Mouse (Mus musculus): ENCODE data around the gene Cryba1. TPM values are rescaled to one million over a fixed set of nuclear protein-coding genes. Genes with fewer than 3 reads are reported as not detected.

Gene Cryba1
- polyA plus RNA-seq, 1 experiment from 2014 or later: not detected

DNA sequence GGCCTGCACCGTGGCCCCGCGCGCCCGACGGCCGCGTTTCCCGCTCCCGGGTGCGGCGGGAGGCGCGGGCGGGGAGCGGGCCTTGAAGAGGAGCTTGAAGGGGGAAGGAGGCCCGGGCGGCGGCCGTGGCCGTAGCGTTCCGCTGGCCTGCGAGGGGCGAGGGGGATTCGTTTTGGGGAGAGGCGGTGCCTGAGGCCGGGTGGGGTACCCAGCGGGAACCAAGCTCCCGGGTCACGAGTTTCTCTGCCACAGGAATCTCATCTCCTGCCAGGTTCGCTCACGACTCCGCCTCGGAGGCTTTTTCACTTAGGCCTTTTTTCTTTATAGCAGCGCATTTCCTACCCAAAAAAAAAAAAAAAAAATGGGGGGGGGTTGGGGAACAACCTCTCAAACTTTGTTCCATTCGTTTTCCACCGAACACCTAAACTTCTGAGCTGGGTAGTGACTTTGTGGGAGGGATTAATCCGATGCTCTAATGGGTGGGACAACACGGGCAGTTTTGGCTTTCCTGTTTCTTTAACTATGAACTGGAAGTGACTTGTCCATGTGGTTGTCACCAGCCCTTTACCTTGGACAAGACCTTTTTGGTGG is 37.4 kb downstream of the Cryba1 start:
- Histone ChIP-seq H3K27me3 (replicated peaks; ENCODE audit: control insufficient read depth, insufficient read depth, low read length) (no peaks in the 10 kb centered on the region), H3K9me3 (ENCODE audit: control insufficient read depth, low read length) (no peaks in the 10 kb centered on the region), H3K36me3 (ENCODE audit: control insufficient read depth, insufficient read depth, low read length) (0 out of 2 replicates have a peak, but pooled peaks cover 1% of the 10 kb centered on the region), H3K4me2 (ENCODE audit: low read depth, low read length) (peak overlapping the region; percentile 71), H3K9ac (ENCODE audit: low read depth, low read length) (peak overlapping the region; percentile 100), H3K4me1 (ENCODE audit: control insufficient read depth, insufficient read depth, low read length) (peaks cover 4% of the 10 kb centered on the region), H3K4me3 (ENCODE audit: low read length) (peak overlapping the region; percentile 99), H3K27ac (ENCODE audit: low read length) (peak overlapping the region; percentile 99)
- WGBS: 0% methylated on average over 37 of the region's 40 CpGs
- ATAC-seq: no peak

DNA sequence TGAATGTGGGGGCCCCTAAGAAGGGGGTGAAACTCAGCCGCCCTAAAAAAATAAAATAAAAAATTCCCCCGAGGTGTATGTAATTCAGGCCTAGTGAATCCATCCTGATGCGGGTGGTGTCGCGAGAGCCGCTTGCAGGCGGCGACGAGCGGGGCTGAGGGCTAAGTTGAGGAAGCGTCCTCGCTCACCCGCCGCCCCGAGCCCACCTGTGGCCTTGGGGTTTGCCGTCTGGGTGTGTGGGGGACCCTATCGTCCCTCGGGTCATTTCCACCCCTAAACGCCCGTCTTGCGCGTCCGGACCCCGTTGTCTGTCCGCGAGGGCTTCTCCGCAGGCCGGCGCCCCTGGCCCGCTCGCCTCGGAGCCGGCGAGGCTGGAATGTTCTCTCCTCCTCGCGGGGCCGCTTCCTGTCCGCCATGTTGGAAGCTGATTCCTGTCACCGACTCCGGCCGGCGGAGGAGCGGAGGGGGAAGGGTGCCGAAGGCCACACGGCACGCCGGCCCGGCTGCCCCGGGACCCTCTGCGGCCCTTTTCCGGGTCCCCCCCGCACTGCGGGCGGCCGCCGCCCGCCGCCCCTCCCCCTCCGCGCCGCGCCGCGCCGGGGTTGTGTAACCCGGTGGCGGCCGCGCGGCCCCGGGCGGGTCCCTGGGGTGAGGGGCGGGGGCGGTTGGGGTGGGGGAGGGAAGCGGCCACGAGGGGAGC is 38.1 kb downstream of the Cryba1 start:
- Histone ChIP-seq H3K36me3 (ENCODE audit: control insufficient read depth, insufficient read depth, low read length) (no peaks in the 10 kb centered on the region), H3K4me1 (ENCODE audit: control insufficient read depth, insufficient read depth, low read length) (peaks cover 4% of the 10 kb centered on the region), H3K9ac (ENCODE audit: low read depth, low read length) (peak overlapping the region; percentile 100), H3K9me3 (ENCODE audit: control insufficient read depth, low read length) (no peaks in the 10 kb centered on the region), H3K27me3 (replicated peaks; ENCODE audit: control insufficient read depth, insufficient read depth, low read length) (no peaks in the 10 kb centered on the region), H3K4me3 (ENCODE audit: low read length) (peak overlapping the region; percentile 99), H3K27ac (ENCODE audit: low read length) (peak overlapping the region; percentile 99), H3K4me2 (ENCODE audit: low read depth, low read length) (peak overlapping the region; percentile 71)
- ATAC-seq: peak; percentile 52
- WGBS: under 1% methylated on average over 56 of the region's 76 CpGs

DNA sequence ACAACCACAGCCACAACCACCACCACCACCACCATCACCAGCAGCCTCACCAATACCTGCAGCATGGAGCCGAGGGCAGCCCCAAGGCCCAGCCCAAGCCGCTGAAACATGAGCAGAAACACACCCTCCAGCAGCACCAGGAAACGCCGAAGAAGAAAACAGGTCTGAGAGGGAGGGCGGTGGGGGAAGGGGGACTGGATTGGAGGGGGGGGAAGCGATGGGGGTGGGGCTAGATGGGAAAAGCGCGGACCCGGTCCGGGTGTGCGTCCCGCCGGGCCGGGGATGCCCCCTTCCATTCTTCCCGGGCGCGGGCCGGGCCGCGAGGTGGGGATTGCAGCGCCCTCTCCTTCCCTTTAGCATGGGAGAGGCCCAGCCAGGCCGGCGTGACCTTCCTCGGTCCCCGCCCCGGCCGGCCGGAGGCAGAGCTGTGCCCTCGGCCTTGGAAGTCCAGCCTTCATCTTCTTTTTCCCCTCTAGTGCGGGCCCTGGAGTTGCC is 38.7 kb downstream of the Cryba1 start:
- Histone ChIP-seq H3K27me3 (replicated peaks; ENCODE audit: control insufficient read depth, insufficient read depth, low read length) (no peaks in the 10 kb centered on the region), H3K9ac (ENCODE audit: low read depth, low read length) (peak overlapping the region; percentile 100), H3K36me3 (ENCODE audit: control insufficient read depth, insufficient read depth, low read length) (no peaks in the 10 kb centered on the region), H3K4me2 (ENCODE audit: low read depth, low read length) (peak overlapping the region; percentile 40), H3K27ac (ENCODE audit: low read length) (peak overlapping the region; percentile 99), H3K4me1 (ENCODE audit: control insufficient read depth, insufficient read depth, low read length) (peaks cover 4% of the 10 kb centered on the region), H3K9me3 (ENCODE audit: control insufficient read depth, low read length) (no peaks in the 10 kb centered on the region), H3K4me3 (ENCODE audit: low read length) (peak overlapping the region; percentile 99)
- 0% methylated on average over 22 of the region's 30 CpGs for WGBS
- peak; percentile 63 for ATAC-seq

DNA sequence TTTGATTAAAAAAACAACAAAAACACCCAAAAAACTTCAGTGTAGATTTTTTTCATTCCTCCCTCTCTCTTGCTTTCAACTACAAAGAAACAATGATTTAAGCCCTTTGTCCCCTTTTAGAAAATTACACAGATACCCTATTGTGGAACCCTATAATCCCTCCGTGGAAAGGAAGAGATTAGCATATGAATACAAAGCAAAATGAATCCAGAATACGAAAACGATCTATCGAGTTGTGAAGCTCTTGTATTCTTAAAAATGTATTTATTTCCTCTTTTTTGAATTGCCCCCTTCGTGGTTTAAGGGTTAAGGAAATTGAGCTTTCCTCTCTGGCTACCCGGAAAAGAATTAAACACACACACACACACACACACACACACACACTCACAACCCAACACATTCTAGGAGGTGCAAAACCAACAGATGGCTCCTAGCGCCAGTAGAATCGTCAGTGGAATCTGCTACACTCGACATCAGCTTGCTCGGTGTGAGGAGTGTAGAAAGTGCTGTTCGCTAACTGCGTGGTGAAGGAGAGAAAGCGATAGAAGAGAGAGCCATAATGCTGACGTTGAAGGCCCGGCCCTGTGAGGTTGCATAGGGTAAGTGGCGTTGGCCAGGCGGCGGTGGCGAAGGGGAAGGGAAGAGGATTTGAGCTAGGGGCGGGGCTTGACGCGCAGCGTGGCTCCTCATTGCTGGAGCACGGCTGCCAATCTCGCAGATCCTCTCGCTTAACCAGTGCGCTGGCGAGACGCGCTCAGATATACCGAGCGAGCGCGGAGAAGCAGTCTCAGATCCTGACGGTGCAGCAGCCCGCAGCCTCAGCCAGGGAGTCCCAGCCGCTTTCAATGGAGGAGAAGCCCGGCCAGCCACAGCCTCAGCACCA is 39.5 kb downstream of the Cryba1 start, which contains the start of gene Nufip2:
Nufip2 (plus strand) TSS at position 773 of the 883 bp plus-strand sequence.
- Histone ChIP-seq H3K4me2 (ENCODE audit: low read depth, low read length) (peak within 1 kb of the TSS; percentile 46), H3K4me3 (ENCODE audit: low read length) (peak within 1 kb of the TSS; percentile 99), H3K36me3 (ENCODE audit: control insufficient read depth, insufficient read depth, low read length) (no peaks in the 10 kb centered on the region), H3K27ac (ENCODE audit: low read length) (peak within 1 kb of the TSS; percentile 99), H3K9me3 (ENCODE audit: control insufficient read depth, low read length) (no peaks in the 10 kb centered on the region), H3K4me1 (ENCODE audit: control insufficient read depth, insufficient read depth, low read length) (peaks cover 4% of the 10 kb centered on the region), H3K9ac (ENCODE audit: low read depth, low read length) (peak within 1 kb of the TSS; percentile 100), H3K27me3 (replicated peaks; ENCODE audit: control insufficient read depth, insufficient read depth, low read length) (no peaks in the 10 kb centered on the region)
- ATAC-seq: peak; percentile 98
- WGBS: under 1% methylated on average over 38 of the region's 38 CpGs

DNA sequence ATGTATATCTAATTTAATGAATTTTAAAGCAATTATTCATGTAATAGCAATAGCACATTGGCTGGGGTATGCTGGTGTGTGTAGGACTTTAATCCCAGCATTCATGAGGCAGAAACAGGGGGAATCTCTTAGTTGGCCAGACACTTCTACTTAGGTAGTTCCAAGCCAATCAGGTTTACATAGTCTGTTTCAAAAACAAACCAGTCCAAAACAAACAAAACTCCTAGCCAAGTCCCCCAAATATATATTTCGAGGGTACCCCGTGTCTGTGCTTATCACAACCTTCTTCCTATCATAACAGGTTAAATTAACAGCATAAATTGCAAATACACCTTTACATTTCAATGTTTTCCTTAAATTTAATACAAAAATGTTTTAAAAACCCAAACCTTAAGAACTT is 40.2 kb downstream of the Cryba1 start:
- Histone ChIP-seq H3K27me3 (replicated peaks; ENCODE audit: control insufficient read depth, insufficient read depth, low read length) (no peaks in the 10 kb centered on the region), H3K36me3 (ENCODE audit: control insufficient read depth, insufficient read depth, low read length) (no peaks in the 10 kb centered on the region), H3K4me1 (ENCODE audit: control insufficient read depth, insufficient read depth, low read length) (peaks cover 4% of the 10 kb centered on the region), H3K27ac (ENCODE audit: low read length) (no peak overlapping the region), H3K9me3 (ENCODE audit: control insufficient read depth, low read length) (no peaks in the 10 kb centered on the region), H3K4me2 (ENCODE audit: low read depth, low read length) (no peak overlapping the region), H3K9ac (ENCODE audit: low read depth, low read length) (no peak overlapping the region), H3K4me3 (ENCODE audit: low read length) (no peak overlapping the region)
- ATAC-seq: no peak
- WGBS: 68% methylated on average over 2 of the region's 2 CpGs

DNA sequence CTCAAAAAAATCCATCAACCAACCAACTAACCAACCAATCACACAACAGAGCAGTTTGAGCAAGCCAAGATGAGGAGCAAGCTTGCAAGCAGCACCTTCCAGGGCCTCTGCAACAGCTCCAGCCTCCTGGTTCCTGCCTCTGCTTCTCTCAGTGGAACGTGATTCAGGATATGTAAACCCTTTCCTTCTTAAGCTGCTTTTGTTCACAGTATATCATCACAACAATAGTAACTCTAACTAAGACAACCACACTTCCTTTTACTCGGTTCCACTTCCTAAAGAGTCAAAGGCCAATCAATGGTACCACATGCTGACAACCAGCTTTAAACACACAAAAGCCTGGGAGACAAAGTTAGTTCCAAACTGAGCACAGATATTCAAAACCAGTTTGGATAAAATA is 45.1 kb downstream of the Cryba1 start:
- H3K9me3 ChIP-seq (ENCODE audit: control insufficient read depth, low read length): no peaks in the 10 kb centered on the region
- no peak for ATAC-seq
- H3K4me3 ChIP-seq (ENCODE audit: low read length): no peak overlapping the region
- no peak overlapping the region for H3K4me2 ChIP-seq (ENCODE audit: low read depth, low read length)
- H3K36me3 ChIP-seq (ENCODE audit: control insufficient read depth, insufficient read depth, low read length): no peaks in the 10 kb centered on the region
- 29% methylated on average over 2 of the region's 2 CpGs for WGBS
- no peaks in the 10 kb centered on the region for H3K27me3 ChIP-seq (replicated peaks; ENCODE audit: control insufficient read depth, insufficient read depth, low read length)
- H3K9ac ChIP-seq (ENCODE audit: low read depth, low read length): no peak overlapping the region
- H3K4me1 ChIP-seq (ENCODE audit: control insufficient read depth, insufficient read depth, low read length): no peaks in the 10 kb centered on the region
- no peak overlapping the region for H3K27ac ChIP-seq (ENCODE audit: low read length)

DNA sequence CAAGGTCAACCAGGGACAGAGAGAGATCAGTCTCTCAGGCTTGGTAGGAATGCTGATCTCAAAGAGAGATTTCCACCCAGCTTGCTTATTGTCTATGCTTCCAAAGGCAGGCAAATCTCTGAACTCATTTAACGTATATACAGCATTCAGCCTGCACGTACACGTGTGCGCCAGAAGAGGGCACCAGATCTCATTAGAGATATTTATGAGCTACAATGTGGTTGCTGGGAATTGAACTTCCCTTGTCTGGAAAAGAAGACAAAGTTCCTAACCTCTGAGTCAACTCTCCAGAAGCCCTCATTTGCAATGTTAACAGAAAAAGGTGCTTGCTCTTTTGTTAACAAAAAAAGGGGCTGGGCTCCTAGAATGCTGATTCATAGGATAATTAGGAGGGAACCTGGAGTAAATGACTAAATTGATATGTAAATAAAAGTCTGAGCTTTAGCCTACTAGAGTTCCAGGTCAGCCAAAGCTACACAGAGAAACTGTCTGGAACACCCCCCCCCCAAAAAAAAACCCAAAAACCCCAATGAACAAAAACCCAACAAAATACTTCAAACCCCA is 51.6 kb downstream of the Cryba1 start:
- Histone ChIP-seq H3K9me3 (ENCODE audit: control insufficient read depth, low read length) (peaks cover 7% of the 10 kb centered on the region; the same call in 1 of the 2 replicates), H3K4me1 (ENCODE audit: control insufficient read depth, insufficient read depth, low read length) (no peaks in the 10 kb centered on the region), H3K9ac (ENCODE audit: low read depth, low read length) (no peak overlapping the region), H3K36me3 (ENCODE audit: control insufficient read depth, insufficient read depth, low read length) (no peaks in the 10 kb centered on the region), H3K4me2 (ENCODE audit: low read depth, low read length) (no peak overlapping the region), H3K27ac (ENCODE audit: low read length) (no peak overlapping the region), H3K4me3 (ENCODE audit: low read length) (no peak overlapping the region), H3K27me3 (replicated peaks; ENCODE audit: control insufficient read depth, insufficient read depth, low read length) (no peaks in the 10 kb centered on the region)
- 63% methylated on average over 4 of the region's 4 CpGs for WGBS
- no peak for ATAC-seq

DNA sequence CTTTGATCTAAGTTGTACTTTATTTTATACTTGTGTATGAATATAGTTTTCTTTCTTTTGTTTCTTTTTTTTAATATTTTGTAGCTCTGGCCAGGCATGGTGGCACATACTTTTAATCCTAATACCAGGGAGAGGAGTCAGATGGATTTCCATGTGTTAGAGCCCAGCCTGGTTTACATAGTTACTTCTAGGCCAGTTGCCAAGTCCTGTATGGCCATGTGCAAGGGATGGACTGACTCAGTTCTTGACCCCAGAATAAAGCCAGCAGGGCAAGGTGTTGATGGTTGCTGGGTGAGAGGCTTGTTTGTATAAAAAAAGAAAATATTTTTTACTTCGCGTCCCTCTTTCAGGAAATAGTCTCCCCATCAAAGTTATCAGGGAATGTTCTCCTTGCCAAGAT is 52.3 kb downstream of the Cryba1 start:
- 93% methylated on average over 2 of the region's 2 CpGs for WGBS
- Histone ChIP-seq H3K27me3 (replicated peaks; ENCODE audit: control insufficient read depth, insufficient read depth, low read length) (no peaks in the 10 kb centered on the region), H3K9me3 (ENCODE audit: control insufficient read depth, low read length) (peaks cover 7% of the 10 kb centered on the region; the same call in 1 of the 2 replicates), H3K4me3 (ENCODE audit: low read length) (no peak overlapping the region), H3K36me3 (ENCODE audit: control insufficient read depth, insufficient read depth, low read length) (no peaks in the 10 kb centered on the region), H3K9ac (ENCODE audit: low read depth, low read length) (no peak overlapping the region), H3K4me2 (ENCODE audit: low read depth, low read length) (no peak overlapping the region), H3K27ac (ENCODE audit: low read length) (no peak overlapping the region), H3K4me1 (ENCODE audit: control insufficient read depth, insufficient read depth, low read length) (no peaks in the 10 kb centered on the region)
- no peak for ATAC-seq
